Mouse (Mus musculus) C2C12 (cell line): Measurements from ENCODE around the gene Sugp2. TPM values are rescaled to one million over a fixed set of nuclear protein-coding genes. Genes with fewer than 3 reads are reported as not detected.

Experiments
- H3K27me3 ChIP-seq: one replicate; pipeline ENCODE4 v1.6.1; 2011; ENCODE audit not compliant: control insufficient read depth, insufficient read depth, insufficient read length
- H3K36me3 ChIP-seq: one replicate; pipeline ENCODE4 v1.6.1; 2011; ENCODE audit not compliant: control insufficient read depth, insufficient read depth
- H3K4me3 ChIP-seq: one replicate; pipeline ENCODE4 v1.5.1; 2011; ENCODE audit warnings: mild to moderate bottlenecking, control low read depth; ENCODE audit not compliant: poor library complexity, insufficient read depth, severe bottlenecking
- H3K79me2 ChIP-seq: one replicate; pipeline ENCODE4 v1.6.1; 2011; ENCODE audit not compliant: control insufficient read depth, insufficient read depth
- H3K79me3 ChIP-seq: one replicate; pipeline ENCODE4 v1.6.1; 2011; ENCODE audit warnings: low read depth, control low read depth
- H3ac ChIP-seq: one replicate; pipeline ENCODE3; 2011; ENCODE audit warnings: low read depth; ENCODE audit not compliant: control insufficient read depth, insufficient read length
- CEBPB ChIP-seq: IDR thresholded peaks from one replicate; pipeline ENCODE4 v1.6.1; 2011; ENCODE audit warnings: low read depth, mild to moderate bottlenecking, control low read depth, moderate library complexity
- CTCF ChIP-seq: IDR thresholded peaks from one replicate; pipeline ENCODE4 v1.5.1; 2011; ENCODE audit not compliant: control insufficient read depth, insufficient read depth, insufficient read length
- FOSL1 ChIP-seq: IDR thresholded peaks from one replicate; pipeline ENCODE4 v1.8.0; 2011; ENCODE audit warnings: mild to moderate bottlenecking, low read length; ENCODE audit not compliant: poor library complexity, insufficient read depth, severe bottlenecking
- MAX ChIP-seq: IDR thresholded peaks from one replicate; pipeline ENCODE4 v1.6.1; 2011; ENCODE audit warnings: mild to moderate bottlenecking, control low read depth
- MYOD1 ChIP-seq: IDR thresholded peaks from one replicate; pipeline ENCODE4 v1.6.1; 2011; ENCODE audit warnings: low read depth; ENCODE audit not compliant: control insufficient read depth, insufficient read length
- MYOG ChIP-seq: IDR thresholded peaks from one replicate; pipeline ENCODE4 v1.6.1; 2011; ENCODE audit not compliant: control insufficient read depth, insufficient read length; ENCODE audit errors: extremely low read depth
- USF1 ChIP-seq: IDR thresholded peaks from one replicate; pipeline ENCODE4 v1.6.1; 2011; ENCODE audit warnings: low read depth, mild to moderate bottlenecking, control low read depth, moderate library complexity
- polyA plus RNA-seq: library from polyadenylated mRNA; unstranded; fragments of >200 nt; fragmentation: generic; extraction: Trizol; gene quantifications from one replicate; pipeline ENCODE4 v1.2.1, GENCODE M21; 2012; ENCODE audit warnings: missing spikeins

Sugp2 gene
- polyA plus RNA-seq, 1 experiment = 7.8 TPM

DNA sequence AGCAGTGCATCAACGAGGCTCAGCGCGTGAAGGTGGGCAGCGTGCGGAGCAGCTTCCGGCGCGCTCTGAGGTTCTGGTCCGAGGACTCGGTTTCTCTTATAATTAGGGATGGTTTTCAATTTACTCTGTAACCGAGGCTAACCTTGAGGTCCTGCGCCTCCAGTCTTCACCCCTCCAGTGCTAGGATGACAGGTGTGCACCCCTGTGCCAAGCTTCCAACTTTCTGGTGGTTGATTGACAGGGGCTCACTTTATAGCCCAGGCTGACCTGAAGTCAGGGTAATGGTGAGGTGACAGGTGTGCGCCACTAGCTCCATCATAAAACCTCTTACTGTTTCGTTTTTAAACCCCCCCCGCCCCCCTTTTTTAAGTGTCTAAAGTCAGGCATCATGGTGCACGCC is 68.9 kb downstream of the Sugp2 start:
- Histone ChIP-seq H3K36me3 (peaks cover 13% of the 10 kb centered on the region), H3ac (peak overlapping the region; percentile 82), H3K4me3 (peak overlapping the region; percentile 99)

DNA sequence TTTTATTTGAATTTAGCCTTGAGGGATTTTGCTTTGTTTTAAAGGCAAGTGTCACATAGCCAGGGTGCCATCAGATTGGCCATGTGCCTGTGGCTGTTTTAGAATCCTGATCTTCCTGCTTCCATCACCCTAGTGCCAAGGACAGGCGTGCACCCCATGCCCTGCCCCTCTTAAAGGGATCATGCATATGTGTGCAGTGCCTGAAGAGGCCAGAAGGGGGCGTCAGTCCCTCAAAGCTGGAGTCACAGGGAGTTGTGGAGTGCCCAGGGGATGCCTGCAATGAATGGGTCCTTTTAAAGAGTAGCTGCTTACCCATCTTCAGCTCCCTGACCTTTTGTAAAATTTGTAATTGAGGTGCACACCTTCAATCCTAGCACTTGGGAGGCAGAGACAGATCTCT is 75.3 kb downstream of the Sugp2 start:
- Histone ChIP-seq H3K79me2 (peaks cover 11% of the 10 kb centered on the region), H3K36me3 (peaks cover 28% of the 10 kb centered on the region), H3K79me3 (no peaks in the 10 kb centered on the region)

More for the DNA sequence above, 68.9 kb downstream of the Sugp2 start:
- Histone ChIP-seq H3K79me2 (peaks cover 51% of the 10 kb centered on the region), H3K79me3 (peaks cover 31% of the 10 kb centered on the region), H3K27me3 (no peaks in the 10 kb centered on the region)
- TF ChIP-seq CTCF (no peak), MYOD1 (no peak), MAX (no peak), FOSL1 (no peak), CEBPB (no peak), MYOG (no peak), USF1 (no peak)

DNA sequence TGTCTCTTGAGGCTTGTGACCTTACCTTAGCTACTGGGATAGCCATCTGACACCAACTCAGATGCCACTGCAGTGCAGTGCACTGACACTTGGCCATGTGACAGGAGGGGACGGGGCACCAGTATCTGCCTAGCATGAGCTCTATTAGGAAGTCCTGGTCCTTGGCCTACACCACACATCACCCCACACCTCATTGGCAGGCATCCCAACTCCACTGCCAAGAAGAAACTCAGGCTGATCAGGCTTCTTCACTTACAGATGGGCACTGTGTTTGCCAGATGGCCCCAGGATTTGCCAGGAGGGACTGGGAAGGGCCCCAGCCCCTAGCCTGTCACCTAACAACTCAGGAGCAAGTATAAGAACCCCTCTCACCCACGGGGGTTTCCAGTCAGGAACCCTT is 79.4 kb downstream of the Sugp2 start:
- Histone ChIP-seq H3ac (no peak overlapping the region), H3K79me3 (no peaks in the 10 kb centered on the region), H3K4me3 (no peak overlapping the region), H3K36me3 (peaks cover 16% of the 10 kb centered on the region), H3K79me2 (no peaks in the 10 kb centered on the region), H3K27me3 (no peaks in the 10 kb centered on the region)
- no peak for TF ChIP-seq CTCF
- TF ChIP-seq MYOG = no peak
- TF ChIP-seq MYOD1 = no peak
- TF ChIP-seq USF1 = no peak
- no peak for TF ChIP-seq CEBPB
- TF ChIP-seq MAX = no peak
- TF ChIP-seq FOSL1 = no peak

More for the DNA sequence above, 75.3 kb downstream of the Sugp2 start:
- TF ChIP-seq CTCF = peak; percentile 60
- no peak for TF ChIP-seq MYOD1
- H3ac ChIP-seq = no peak overlapping the region
- H3K27me3 ChIP-seq = no peaks in the 10 kb centered on the region
- H3K4me3 ChIP-seq = no peak overlapping the region

DNA sequence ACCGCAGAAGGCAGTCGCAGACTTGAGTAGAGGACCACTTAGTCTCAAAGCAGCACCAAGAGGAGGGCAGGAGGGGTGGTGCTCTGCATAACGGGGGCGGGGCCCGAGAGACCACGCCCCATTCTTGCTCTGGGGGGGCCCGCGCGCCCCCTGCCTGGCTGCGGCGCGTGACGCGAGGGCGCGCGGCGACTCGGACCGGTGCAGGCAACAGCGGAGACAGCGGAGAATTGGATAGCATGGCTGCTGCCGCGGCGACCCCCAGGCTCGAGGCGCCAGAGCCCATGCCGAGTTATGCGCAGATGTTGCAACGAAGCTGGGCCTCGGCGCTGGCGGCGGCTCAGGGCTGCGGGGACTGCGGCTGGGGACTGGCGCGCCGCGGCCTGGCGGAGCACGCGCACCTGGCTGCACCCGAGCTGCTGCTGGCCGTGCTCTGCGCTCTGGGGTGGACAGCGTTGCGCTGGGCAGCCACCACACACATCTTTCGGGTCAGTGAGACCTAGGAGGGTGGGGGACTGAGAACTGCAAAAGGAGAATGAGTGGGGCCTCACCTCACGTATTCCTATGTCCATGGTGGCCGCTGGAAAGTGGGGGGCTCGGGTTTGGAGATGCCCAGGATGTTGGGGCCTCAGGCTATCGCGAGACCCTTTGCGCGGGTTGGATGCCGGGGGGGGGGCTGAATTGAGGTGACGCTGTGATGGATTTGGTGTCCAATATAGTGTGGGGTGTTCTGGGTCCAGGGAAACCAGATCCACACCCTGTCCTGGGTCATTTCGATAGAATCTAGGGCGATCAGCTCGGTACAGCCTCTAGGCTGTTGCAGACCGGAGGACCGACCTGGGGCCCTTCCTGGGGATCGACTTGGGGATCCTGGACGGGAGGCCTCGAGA is 81.8 kb downstream of the Sugp2 start, which contains the start of gene Cers1:
Gene Cers1, plus strand, starts transcription at position 152 of the 887 bp plus-strand sequence.
- H3K27me3 ChIP-seq = no peaks in the 10 kb centered on the region
- H3K79me2 ChIP-seq = no peaks in the 10 kb centered on the region
- H3K36me3 ChIP-seq = peaks cover 13% of the 10 kb centered on the region
- peak within 1 kb of the TSS; percentile 32 for H3ac ChIP-seq
- no peaks in the 10 kb centered on the region for H3K79me3 ChIP-seq
- no peak within 1 kb of the TSS for H3K4me3 ChIP-seq
- no peak for TF ChIP-seq CTCF

DNA sequence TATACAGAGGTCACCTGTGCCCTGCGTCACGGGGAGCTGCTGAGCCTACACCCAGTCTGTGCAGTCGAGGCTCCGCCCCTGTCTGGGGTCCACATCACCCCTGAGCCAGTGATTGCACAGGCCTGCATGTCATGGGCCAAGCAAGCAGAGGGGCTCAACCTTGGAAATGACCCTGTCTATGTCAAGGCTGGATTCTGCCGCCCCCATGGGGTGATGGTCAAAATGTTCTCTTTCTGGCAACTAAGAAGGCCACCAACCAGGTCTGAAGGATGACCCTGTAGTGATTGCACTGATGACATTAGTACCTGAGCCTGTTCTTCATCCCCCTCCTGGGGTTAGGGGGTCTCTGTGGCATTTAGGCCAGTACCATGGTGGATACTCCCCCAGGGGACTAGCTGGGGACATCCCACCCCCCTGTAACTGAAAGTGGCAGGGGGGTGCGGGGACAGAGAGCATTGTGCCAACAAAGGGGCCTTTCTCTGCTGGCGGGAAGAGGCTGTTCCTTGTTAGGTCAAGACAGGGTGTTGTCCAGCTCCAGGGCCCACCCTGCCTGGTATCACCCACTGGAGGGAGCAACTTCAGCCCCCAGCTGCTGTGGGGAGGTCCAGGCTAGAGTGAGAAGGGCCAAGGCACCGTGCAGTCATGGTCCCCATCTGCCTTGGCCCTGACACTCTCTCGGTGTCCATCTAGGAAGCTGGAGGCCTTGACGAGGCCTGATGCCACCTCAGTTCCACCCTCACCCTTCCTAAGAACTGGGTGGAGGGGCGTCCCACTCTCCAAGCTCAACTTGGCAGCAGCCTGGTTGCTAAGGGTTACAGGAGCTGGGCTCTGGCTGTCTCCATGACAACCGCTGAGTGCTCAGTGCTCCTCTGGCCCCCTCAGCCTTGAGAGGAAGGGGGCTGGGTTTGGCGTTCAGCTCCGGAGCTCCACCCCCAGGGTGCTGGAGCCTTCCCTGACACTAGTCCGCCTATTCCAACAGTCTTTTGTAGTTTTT is 82.8 kb downstream of the Sugp2 start:
- TF ChIP-seq MYOD1 = no peak
- TF ChIP-seq MAX = no peak
- no peak for TF ChIP-seq USF1
- no peak for TF ChIP-seq CTCF
- TF ChIP-seq MYOG = no peak
- no peak for TF ChIP-seq FOSL1
- no peak for TF ChIP-seq CEBPB
- H3K27me3 ChIP-seq = no peaks in the 10 kb centered on the region
- no peak overlapping the region for H3ac ChIP-seq
- no peak overlapping the region for H3K4me3 ChIP-seq
- no peaks in the 10 kb centered on the region for H3K79me3 ChIP-seq
- no peaks in the 10 kb centered on the region for H3K79me2 ChIP-seq
- H3K36me3 ChIP-seq = peaks cover 9% of the 10 kb centered on the region
